Mouse (Mus musculus) urinary bladder, adult 2 months (tissue): Measurements from ENCODE around the gene Fancm. TPM values are rescaled to one million over a fixed set of nuclear protein-coding genes. Genes with fewer than 3 reads are reported as not detected.
"Not testable (repeated sequence)": the region's sequence is repeated elsewhere in the genome, so short reads cannot be mapped to it uniquely, and the experiment has no call there.

ENCODE experiments used
- DNase-seq: peaks from one replicate; pipeline ENCODE4 v3.0.0; 2022; ENCODE audit warnings: low spot score
- polyA plus RNA-seq: library from polyadenylated mRNA; depleted of rRNA; stranded (reverse); fragments of >200 nt; gene quantifications from 2 replicates; pipeline ENCODE4 v1.2.3, GENCODE M21; 2012; rRNA removed

The Fancm gene
- 2.5 and 3.1 TPM in 2 replicates for polyA plus RNA-seq

- peak; percentile 77 for DNase-seq
These were observed at the start of gene Fancm for GRCm38 (mm10) chr12:65075085-65075732. TSS of gene Fancm (plus strand) at chr12:65075603.

GRCm38 (mm10) chr12:65035839-65036189 lies 39.6 kb upstream of the Fancm start:
- no peak for DNase-seq

GRCm38 (mm10) chr12:65036190-65036870 lies 39.1 kb upstream of the Fancm start, which contains the start of gene Prpf39:
TSS of gene Prpf39 (plus strand) at chr12:65036333.
- DNase-seq: peak; percentile 94

GRCm38 (mm10) chr12:65036892-65037545 lies 38.4 kb upstream of the Fancm start:
- no peak for DNase-seq

- DNase-seq: no peak
These were observed 37.9 kb upstream of the Fancm start for GRCm38 (mm10) chr12:65037546-65037937.

GRCm38 (mm10) chr12:65048799-65049198 lies 26.6 kb upstream of the Fancm start:
- no peak for DNase-seq

GRCm38 (mm10) chr12:65058203-65058602 lies 17.2 kb upstream of the Fancm start:
- DNase-seq: no peak

GRCm38 (mm10) chr12:65061082-65061481 lies 14.3 kb upstream of the Fancm start:
- no peak for DNase-seq

- DNase-seq: no peak
These were observed 10.2 kb upstream of the Fancm start for GRCm38 (mm10) chr12:65065241-65065640.

- no peak for DNase-seq
These were observed 9.2 kb upstream of the Fancm start for GRCm38 (mm10) chr12:65066234-65066633.

GRCm38 (mm10) chr12:65068409-65068808 lies 7.0 kb upstream of the Fancm start:
- no peak for DNase-seq

GRCm38 (mm10) chr12:65072911-65073610 lies 2.3 kb upstream of the Fancm start:
- DNase-seq: no peak

- DNase-seq: peak; percentile 94
These were observed 1.7 kb upstream of the Fancm start, which contains the start of gene Fkbp3 for GRCm38 (mm10) chr12:65073611-65074178. TSS of gene Fkbp3 (minus strand) at chr12:65074007.

GRCm38 (mm10) chr12:65074651-65075050 lies 752 bp upstream of the Fancm start:
- no peak for DNase-seq

GRCm38 (mm10) chr12:65075733-65076310 lies 419 bp downstream of the Fancm start:
- DNase-seq: no peak

- DNase-seq: no peak
These were observed 1.5 kb downstream of the Fancm start for GRCm38 (mm10) chr12:65076906-65077305.

GRCm38 (mm10) chr12:65108746-65109145 lies 33.3 kb downstream of the Fancm start:
- DNase-seq: no peak

GRCm38 (mm10) chr12:65111503-65111902 lies 36.1 kb downstream of the Fancm start:
- DNase-seq: no peak

GRCm38 (mm10) chr12:65112811-65113210 lies 37.4 kb downstream of the Fancm start:
- DNase-seq: no peak

GRCm38 (mm10) chr12:65113925-65114324 lies 38.5 kb downstream of the Fancm start:
- DNase-seq: no peak

GRCm38 (mm10) chr12:65114978-65115377 lies 39.6 kb downstream of the Fancm start:
- not testable (repeated sequence) for DNase-seq
